Mouse (Mus musculus): Measurements from ENCODE around the gene B230217C12Rik. TPM values are rescaled to one million over a fixed set of nuclear protein-coding genes. Genes with fewer than 3 reads are reported as not detected.
"Not testable (repeated sequence)": the region's sequence is repeated elsewhere in the genome, so short reads cannot be mapped to it uniquely, and the experiment has no call there.

The B230217C12Rik gene
- total RNA-seq, 2 experiments from 2014 or later, result 1.0 to 2.4 TPM

DNA sequence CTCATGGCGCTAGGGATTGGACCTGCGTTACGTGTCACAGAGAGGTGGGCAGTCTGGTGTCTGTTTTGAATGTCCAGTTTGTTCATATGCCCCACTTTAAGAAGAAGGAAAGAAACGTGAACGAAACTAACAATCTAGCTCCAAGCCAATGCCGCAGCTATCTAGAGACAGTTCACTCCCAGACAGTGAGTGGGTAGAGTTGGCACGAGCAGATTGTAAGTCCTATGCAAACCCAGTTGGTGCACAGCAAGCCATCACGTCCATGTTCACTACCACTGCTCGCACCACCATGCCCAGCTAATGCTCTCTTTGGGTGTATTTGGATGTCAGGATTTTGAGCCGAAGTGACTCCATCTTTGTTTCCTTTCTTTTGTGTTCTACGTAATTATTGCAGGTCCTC, 16.4 kb upstream of the B230217C12Rik start:
- no peak for DNase-seq (ENCODE audit: low spot score in 2 of 2)

- no peak for DNase-seq (ENCODE audit: low spot score in 2 of 2)
These were observed 15.7 kb upstream of the B230217C12Rik start for GRCm38 (mm10) chr11:97824895-97825294.

- no peak for DNase-seq (ENCODE audit: low spot score in 2 of 2)
These were observed 15.3 kb upstream of the B230217C12Rik start for GRCm38 (mm10) chr11:97825295-97825694.

GRCm38 (mm10) chr11:97825971-97826370, 14.6 kb upstream of the B230217C12Rik start:
- DNase-seq (ENCODE audit: low spot score in 2 of 2), result no peak

- no peak for DNase-seq (ENCODE audit: low spot score in 2 of 2)
These were observed 14.2 kb upstream of the B230217C12Rik start for GRCm38 (mm10) chr11:97826414-97826813.

DNA sequence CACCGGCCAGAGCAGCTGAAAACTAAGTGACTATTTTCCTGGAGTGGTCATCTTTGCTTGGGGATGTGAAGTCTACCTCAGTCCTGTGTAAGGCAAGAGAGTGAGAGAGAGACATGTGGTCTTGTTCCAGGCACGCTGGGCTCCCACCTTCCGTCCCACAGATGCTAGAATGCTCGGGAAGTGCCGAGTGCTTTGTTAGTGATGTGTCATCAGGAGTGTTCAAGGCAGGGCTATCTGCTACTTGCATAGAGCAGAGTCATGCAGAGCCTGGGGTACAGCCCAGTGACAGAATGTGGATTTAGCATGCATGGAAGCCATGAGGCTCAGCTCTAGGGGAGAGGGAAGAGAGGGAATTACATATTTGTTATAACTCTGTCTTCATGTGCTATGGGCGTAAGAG, 12.9 kb upstream of the B230217C12Rik start:
- DNase-seq (ENCODE audit: low spot score in 2 of 2), result no peak

DNA sequence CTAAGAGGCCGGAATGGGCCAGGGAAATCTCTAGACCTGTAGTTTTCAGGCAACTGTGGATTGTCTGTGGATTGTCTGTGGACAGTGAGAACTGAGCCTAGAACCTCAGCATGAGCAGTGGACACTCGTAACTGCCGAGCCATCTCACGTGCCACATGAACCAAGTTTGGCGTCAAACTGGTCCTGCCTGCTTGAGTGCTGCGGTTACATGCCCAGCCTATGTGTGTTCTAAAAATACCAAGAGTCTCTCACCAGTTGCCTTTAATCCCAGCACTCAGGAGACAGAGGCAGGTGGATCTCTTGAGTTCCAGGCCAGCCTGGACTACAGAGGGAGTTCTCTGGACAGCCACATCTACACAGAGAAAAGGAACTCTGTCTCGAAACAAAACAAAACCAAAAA, 11.2 kb upstream of the B230217C12Rik start:
- DNase-seq (ENCODE audit: low spot score in 2 of 2), result no peak

- DNase-seq (ENCODE audit: low spot score in 2 of 2), result no peak
These were observed 10.6 kb upstream of the B230217C12Rik start for GRCm38 (mm10) chr11:97829913-97830476.

GRCm38 (mm10) chr11:97830501-97830900, 10.1 kb upstream of the B230217C12Rik start:
- DNase-seq (ENCODE audit: low spot score in 2 of 2), result no peak

GRCm38 (mm10) chr11:97832001-97832400, 8.6 kb upstream of the B230217C12Rik start:
- DNase-seq (ENCODE audit: low spot score in 2 of 2), result peak in 1 of 2 experiments; percentile 13

DNA sequence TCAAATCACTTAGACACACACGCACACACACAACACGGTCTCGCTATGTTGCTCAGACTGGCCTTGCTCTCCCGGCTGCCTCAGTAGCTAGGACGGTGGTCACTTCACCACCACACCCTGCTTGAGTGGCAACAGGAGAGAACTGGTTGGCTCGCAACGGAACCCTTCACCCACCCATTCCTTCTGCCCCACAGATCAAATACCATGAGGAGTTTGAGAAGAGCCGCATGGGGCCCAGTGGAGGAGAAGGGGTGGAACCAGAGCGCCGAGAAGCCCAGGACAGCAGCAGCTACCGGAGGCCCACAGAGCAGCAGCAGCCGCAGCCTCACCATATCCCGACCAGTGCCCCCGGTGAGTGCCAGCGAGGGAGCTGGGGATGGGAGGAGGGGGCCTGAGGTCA, 7.2 kb upstream of the B230217C12Rik start:
- DNase-seq (ENCODE audit: low spot score in 2 of 2), result no peak

DNA sequence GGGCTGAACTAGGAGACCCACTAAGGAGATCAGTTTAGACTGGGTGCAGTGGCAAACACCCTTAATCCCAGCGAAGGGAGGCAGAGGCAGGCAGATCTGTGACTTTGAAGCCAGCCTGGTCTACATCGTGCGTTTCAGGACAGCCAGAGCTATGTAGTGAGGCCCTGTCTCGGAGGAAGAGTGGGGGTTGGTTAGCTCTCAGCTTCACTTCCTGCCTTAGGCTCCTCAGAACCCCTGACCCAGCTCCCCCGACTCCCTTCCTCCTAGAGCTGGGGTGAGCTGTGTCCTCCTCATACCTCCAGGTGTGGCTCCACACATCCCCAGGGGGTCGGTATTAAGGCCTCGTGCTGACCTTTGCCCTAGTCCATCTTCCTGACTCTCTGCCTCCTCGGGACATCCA, 4.0 kb upstream of the B230217C12Rik start:
- DNase-seq (ENCODE audit: low spot score in 2 of 2), result no peak

DNA sequence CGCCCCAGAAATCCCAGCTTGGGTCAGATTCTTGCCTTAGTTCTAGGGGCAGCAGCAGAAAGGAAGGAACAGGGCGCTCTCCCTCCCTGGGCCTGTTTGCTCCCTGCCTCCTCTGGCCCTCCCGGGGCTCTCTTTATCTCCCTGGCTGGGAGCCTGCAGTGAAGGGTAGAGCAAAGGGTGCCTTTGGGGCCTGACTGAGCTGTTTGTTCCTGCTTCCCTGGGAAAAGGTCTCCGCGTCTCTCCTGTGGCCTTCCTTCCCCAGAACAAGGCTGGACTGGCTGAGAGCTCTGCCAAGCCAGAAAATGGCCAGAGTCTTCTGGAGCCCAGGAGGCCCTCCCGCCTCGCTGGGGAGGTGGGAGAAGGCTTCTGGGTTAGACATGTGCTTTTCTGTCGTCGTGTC, 3.5 kb upstream of the B230217C12Rik start:
- DNase-seq (ENCODE audit: low spot score in 2 of 2), result not testable (repeated sequence)

DNA sequence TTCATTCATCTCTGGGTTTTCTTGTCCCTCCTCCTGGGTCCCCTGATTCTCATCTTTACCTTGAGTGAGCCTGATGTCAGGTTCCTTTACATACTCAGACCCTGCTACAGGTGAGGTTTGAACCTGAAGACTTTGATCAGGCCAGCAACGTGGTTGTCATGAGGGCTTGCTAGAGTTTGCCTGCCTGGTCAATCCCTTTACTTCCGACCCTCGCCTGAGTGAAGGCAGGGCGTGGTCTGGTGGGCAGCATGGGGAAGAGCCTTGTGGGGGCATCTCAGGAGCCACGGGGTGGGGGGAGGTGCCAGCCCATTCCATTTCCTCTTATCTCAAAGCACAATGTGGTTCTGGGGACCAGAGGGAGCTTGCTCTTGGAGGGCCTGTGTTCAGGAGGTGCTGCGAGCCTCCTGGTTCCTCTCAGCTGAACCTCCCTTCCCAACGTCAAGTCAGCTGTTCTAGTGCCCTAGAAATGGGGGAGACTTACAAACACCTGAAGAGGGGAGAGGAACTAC, 2.9 kb upstream of the B230217C12Rik start:
- DNase-seq (ENCODE audit: low spot score in 2 of 2), result no peak

- no peak for DNase-seq (ENCODE audit: low spot score in 2 of 2)
These were observed 1.7 kb upstream of the B230217C12Rik start for GRCm38 (mm10) chr11:97838779-97839440.

- no peak for DNase-seq (ENCODE audit: low spot score in 2 of 2)
These were observed 992 bp upstream of the B230217C12Rik start for GRCm38 (mm10) chr11:97839441-97840134.

DNA sequence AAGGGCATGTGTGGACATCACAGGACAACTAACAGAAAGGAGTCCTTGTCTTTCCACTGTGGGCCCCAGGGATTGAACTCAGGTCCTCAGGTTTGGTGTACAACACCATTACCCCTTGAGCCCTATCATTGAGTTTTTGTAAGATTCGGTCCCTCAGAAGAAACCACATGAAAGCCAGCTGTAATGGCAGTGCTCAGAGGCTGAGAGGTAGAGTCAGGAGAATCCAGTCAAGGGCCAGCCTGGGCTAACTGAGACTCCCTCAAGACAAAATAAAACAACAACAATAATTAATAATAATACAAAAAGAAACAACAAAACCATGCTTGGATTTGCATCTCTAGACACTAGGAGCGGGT, 467 bp upstream of the B230217C12Rik start:
- no peak for DNase-seq (ENCODE audit: low spot score in 2 of 2)

DNA sequence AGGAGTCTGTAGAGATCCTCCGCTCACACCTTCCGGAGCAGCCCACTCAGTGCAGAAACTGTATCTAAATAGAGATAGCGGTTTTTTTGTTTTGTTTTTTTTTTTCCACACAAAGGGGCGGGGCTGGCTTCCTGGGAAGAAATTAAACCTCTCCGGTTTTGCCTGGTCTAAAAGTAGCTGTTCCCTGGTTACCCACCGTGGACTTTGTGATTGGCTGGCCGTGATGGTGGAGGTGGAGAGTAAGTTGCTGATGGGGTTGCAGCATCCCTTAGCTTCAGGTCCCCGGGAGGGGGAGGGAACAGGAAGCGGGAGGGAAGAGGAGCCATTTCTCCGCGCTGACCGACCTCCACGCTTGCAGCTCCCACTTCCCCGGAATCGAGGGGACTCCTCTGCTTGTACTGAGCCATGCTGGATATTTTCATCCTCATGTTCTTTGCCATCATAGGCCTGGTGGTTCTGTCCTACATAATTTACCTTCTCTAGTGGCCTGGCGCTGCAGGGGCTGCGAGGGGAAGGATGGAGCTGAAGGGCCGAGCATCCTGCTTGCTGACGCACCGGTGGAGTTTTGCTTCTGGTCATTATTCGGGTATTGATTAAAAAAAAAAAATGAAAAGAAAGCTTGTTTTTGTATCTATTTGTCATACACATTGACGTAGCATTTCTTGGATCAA, 546 bp downstream of the B230217C12Rik start:
- DNase-seq (ENCODE audit: low spot score in 2 of 2), result peak in 1 of 2 experiments; percentile 67

DNA sequence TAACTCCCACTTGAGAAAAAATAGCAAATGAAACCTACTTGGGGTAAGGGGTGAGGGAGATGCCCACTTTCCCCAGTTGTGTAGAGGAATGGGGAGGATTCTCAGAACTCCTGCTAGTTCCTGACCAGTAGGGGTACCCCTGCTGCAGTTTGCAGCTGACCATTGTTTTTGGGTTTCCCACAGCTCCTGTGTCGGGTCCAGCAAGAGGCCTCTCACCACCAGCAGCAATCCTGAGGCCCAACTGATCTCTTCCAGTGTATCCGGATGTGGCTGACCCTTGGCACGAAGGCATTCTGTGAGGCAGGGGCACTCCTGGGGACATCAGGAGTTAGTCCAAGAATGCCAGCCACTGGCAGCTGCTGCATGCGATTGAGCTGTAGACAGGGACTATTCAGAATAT, 1.4 kb downstream of the B230217C12Rik start:
- no peak for DNase-seq (ENCODE audit: low spot score in 2 of 2)

DNA sequence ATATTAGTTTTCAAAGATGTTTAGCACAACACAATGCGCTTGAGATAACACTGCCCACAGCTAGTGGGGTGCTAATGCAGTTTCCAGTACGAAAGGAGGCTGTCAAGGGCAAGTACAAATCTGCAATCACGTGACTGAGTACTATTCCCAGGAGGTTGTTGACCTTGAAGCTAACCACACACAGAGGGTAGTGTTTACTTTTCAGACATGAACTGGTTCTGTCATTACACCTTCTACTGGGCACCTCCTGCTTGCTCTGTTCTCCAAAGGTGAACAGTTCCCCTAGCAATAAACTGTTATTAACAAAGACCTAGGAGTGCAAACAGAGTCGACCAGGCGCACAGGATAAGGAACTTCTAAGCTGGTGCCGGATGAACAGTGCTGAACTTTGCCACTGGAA, 9.8 kb downstream of the B230217C12Rik start:
- no peak for DNase-seq (ENCODE audit: low spot score in 2 of 2)

DNA sequence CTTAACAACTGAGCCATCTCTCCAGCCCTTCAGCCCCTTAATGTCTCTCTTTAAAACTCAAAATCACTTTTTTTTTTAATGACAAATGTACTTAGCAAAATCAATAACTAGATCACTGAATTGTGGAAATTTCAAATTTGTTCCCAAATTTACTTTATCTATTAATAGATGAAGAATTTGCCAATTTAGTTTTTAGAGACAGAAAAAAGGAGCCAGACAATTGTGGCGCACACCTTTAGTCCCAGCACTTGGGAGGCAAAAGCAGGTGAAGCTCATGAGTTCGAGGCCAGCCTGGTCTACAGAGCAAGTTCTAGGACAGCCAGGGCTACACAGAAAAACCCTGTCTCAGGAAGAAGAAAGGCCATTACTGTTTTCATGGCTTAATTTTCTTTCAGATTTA, 11.0 kb downstream of the B230217C12Rik start:
- no peak for DNase-seq (ENCODE audit: low spot score in 2 of 2)

- DNase-seq (ENCODE audit: low spot score in 2 of 2), result no peak
These were observed 14.9 kb downstream of the B230217C12Rik start for GRCm38 (mm10) chr11:97855473-97855872.

Measured in gastrocnemius, postnatal 4 days (tissue).